Mouse (Mus musculus) limb, embryonic 10.5 days (tissue): ENCODE measurements at regions not wholly inside any gene's neighbourhood (a gene's known extent, or its start where the extent isn't known, plus 50 kb on each side); places are given as distances from the start of the nearest gene placed in this dataset.

Source experiments
- DNase-seq: peaks from one replicate; pipeline ENCODE4 v3.0.0-alpha.2; 2017; ENCODE audit warnings: low spot score
- H3K27ac ChIP-seq: fragments of 300-500 bp; sonication (generic); 2 replicates; pipeline ENCODE4 v1.5.1; 2016; ENCODE audit warnings: mild to moderate bottlenecking
- H3K27me3 ChIP-seq: fragments of 300-500 bp; sonication (generic); 2 replicates; pipeline ENCODE4 v1.6.1; 2016; ENCODE audit warnings: low read depth, mild to moderate bottlenecking; ENCODE audit not compliant: poor library complexity, severe bottlenecking
- H3K36me3 ChIP-seq: fragments of 300-500 bp; sonication (generic); 2 replicates; pipeline ENCODE4 v1.6.1; 2016; ENCODE audit warnings: mild to moderate bottlenecking, moderate library complexity
- H3K4me1 ChIP-seq: fragments of 300-500 bp; sonication (generic); 2 replicates; pipeline ENCODE4 v1.6.1; 2016
- H3K4me3 ChIP-seq: fragments of 300-500 bp; sonication (generic); 2 replicates; pipeline ENCODE4 v1.5.1; 2016; ENCODE audit warnings: mild to moderate bottlenecking, moderate library complexity
- H3K9me3 ChIP-seq: fragments of 300-500 bp; sonication (generic); replicated peaks from 2 replicates; pipeline ENCODE4 v1.6.1; 2016; ENCODE audit warnings: mild to moderate bottlenecking
- WGBS: fragments of 180-500 bp; shearing (Covaris S2); methylation state at CpG from one replicate; pipeline ENCODE4 v1.1.7; 2016; 5-methylcytosine and 5-hydroxymethylcytosine counted together

DNA sequence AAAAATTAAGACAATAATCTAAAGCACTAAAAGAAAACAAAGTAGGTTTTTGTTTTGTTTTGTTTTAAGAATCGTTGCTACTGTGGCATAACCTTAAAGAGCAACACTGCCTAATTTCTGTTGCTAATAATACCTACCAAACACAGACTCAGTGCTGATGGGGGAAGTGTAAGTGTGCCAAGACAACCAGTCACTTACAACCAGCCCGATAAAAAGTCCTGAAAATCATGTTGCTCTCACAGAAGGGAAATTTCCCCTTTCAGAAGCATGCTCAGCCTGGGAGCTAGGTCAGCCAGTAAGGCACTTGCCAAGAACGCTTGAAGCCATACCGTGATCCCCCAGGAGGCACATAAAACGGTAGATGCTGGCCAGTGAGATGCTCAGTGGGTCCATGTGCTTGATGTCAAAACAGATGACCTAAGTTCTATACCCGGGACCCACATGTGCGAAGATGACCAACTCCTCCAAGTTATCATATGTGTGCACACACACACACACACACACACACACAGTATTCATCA, 324.4 kb upstream of the Noct start:
- WGBS: 90% methylated on average over 7 of the region's 7 CpGs
- Histone ChIP-seq H3K4me3 (no peak overlapping the region), H3K36me3 (no peaks in the 10 kb centered on the region)

GRCm38 (mm10) chr3:50900566-50900965, 323.7 kb upstream of the Noct start:
- H3K36me3 ChIP-seq: no peaks in the 10 kb centered on the region
- H3K9me3 ChIP-seq: no peaks in the 10 kb centered on the region
- no peak overlapping the region for H3K4me3 ChIP-seq
- H3K4me1 ChIP-seq: peaks cover 25% of the 10 kb centered on the region
- no peak overlapping the region for H3K27ac ChIP-seq
- DNase-seq: no peak
- WGBS: 96% methylated on average over 9 of the region's 9 CpGs
- no peaks in the 10 kb centered on the region for H3K27me3 ChIP-seq

More for the DNA sequence above, 324.4 kb upstream of the Noct start:
- DNase-seq: no peak
- Histone ChIP-seq H3K4me1 (peaks cover 19% of the 10 kb centered on the region), H3K27me3 (no peaks in the 10 kb centered on the region), H3K9me3 (no peaks in the 10 kb centered on the region), H3K27ac (no peak overlapping the region)

DNA sequence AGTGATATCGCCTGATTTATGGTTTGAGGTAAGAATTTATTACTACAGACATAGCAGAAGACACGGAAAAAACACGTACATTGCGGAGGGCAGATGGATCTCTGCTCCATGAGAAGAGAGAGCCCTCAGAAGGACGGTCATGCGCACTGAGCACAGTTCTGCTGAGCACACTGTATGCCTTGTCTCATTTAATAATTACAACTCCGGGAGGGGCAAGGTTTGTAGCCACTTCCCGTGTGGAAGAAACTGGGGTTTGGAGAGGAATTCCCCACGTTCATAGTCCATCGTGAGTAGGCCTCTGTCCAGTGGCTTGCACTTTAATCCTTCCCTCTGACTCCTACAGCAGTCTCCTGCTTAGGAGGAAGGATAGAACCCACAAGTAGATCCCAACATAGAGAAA, 322.9 kb upstream of the Noct start:
- Histone ChIP-seq H3K27ac (no peak overlapping the region), H3K9me3 (no peaks in the 10 kb centered on the region), H3K4me3 (no peak overlapping the region), H3K36me3 (no peaks in the 10 kb centered on the region), H3K4me1 (peaks cover 31% of the 10 kb centered on the region), H3K27me3 (no peaks in the 10 kb centered on the region)
- 90% methylated on average over 10 of the region's 10 CpGs for WGBS
- no peak for DNase-seq

DNA sequence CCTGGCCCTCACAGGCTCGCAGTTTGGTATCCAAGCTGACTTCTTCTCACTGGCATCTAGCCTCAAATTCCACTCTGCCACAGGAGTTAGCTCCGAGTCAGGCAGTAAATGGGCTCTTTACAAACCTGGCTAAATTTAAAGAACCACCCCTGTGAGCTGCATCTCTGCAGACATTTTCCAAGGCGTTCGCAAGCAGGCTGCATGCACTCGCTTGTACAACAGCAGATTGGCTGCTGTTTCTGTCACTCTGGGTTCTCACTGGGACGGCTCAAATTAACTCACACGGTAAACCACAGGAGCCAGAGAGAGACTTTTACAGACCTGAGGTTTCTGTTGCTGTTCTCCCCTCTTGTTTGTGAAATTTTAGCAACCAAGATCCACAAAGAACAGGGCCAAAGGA, 321.3 kb upstream of the Noct start:
- H3K27ac ChIP-seq: peak overlapping the region; percentile 17; the same call in 1 of the 2 replicates
- no peaks in the 10 kb centered on the region for H3K36me3 ChIP-seq
- H3K4me1 ChIP-seq: peaks cover 31% of the 10 kb centered on the region
- WGBS: 61% methylated on average over 7 of the region's 7 CpGs
- DNase-seq: peak; percentile 39
- no peaks in the 10 kb centered on the region for H3K27me3 ChIP-seq
- H3K4me3 ChIP-seq: no peak overlapping the region
- no peaks in the 10 kb centered on the region for H3K9me3 ChIP-seq

GRCm38 (mm10) chr3:50904716-50905116, 319.5 kb upstream of the Noct start:
- Histone ChIP-seq H3K9me3 (no peaks in the 10 kb centered on the region), H3K4me1 (peaks cover 30% of the 10 kb centered on the region), H3K27ac (peak overlapping the region; percentile 81), H3K27me3 (no peaks in the 10 kb centered on the region), H3K4me3 (no peak overlapping the region), H3K36me3 (no peaks in the 10 kb centered on the region)
- peak; percentile 40 for DNase-seq
- 13% methylated on average over 7 of the region's 7 CpGs for WGBS

DNA sequence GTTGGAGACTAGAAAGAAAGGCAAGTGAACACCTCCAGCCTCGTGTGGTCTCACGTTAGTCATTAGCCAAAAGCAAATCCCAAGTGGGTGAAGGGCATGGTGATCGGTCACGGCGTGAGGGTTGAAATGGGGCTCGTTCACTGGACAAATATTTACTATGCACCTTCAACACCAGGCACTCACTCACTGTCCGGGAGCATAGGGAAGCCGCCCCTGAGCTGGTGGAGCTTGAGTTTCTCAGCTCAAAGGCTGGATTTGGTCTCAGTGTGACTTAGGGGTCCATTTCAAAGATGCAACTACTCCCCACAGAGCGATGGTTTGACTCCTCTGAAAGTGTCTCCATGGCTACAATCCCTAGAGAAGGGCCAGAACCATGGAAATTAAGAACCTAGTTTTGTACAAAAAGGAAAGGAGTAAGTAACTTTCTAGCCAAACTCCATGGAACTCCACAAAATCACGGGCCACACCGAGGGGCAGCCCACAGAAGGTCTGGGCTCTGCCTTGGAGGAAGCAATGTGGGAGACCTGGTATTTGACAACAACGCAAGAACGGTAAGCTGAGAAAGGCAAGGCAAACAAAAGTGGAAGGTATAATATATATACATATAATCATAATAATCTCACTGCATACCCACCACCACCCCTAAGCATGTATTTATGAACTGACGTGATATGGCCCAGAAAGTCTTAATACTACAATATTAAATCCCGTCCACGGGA, 318.8 kb upstream of the Noct start:
- peak; percentile 52 for DNase-seq
- Histone ChIP-seq H3K4me3 (peak overlapping the region; percentile 43), H3K36me3 (no peaks in the 10 kb centered on the region), H3K9me3 (no peaks in the 10 kb centered on the region), H3K27ac (peak overlapping the region; percentile 81), H3K27me3 (no peaks in the 10 kb centered on the region), H3K4me1 (peaks cover 30% of the 10 kb centered on the region)
- WGBS: 13% methylated on average over 16 of the region's 16 CpGs

DNA sequence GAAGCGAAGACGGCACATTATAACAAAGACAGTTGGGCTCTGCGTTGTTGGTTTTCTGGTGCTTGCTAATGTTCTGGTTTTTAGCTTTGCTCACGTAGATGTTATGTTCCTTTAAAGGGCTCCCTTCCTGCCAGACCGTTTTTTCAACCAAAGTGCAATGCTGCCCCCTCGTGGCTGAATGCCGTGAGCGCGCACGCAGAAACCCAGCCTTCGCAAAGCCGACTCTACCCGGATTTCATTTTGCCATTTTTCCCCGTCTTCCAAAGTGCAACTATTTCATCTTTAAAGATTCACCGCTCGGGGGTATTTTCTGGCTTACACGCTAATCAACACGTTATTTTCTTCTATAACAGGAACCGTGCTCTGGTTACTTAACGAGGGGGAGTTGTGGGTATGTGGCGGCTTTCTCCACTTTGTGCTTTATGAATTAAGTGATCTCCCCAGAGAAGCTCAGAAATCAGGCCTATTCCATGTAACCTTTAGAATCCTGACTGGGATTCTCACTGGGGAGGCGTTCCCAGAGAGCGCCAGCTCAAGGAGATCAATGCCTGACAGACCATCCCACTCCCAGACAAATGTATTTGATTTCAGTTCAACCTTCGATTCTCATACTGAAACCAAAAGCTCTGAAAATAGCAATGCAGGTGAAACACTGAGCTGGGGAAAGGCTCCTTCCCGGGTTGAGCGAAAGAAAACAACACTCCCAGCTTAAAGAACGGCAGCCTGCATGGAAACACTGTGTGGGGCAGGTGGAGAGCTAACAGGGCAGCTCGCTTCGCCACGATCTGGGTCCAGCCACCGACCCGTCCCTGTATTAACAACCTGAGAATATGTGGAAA, 318.0 kb upstream of the Noct start:
- H3K36me3 ChIP-seq: no peaks in the 10 kb centered on the region
- WGBS: 15% methylated on average over 32 of the region's 32 CpGs
- peak overlapping the region; percentile 43 for H3K4me3 ChIP-seq
- DNase-seq: peak; percentile 98
- H3K9me3 ChIP-seq: no peaks in the 10 kb centered on the region
- H3K27me3 ChIP-seq: no peaks in the 10 kb centered on the region
- peaks cover 30% of the 10 kb centered on the region for H3K4me1 ChIP-seq
- H3K27ac ChIP-seq: peak overlapping the region; percentile 81

DNA sequence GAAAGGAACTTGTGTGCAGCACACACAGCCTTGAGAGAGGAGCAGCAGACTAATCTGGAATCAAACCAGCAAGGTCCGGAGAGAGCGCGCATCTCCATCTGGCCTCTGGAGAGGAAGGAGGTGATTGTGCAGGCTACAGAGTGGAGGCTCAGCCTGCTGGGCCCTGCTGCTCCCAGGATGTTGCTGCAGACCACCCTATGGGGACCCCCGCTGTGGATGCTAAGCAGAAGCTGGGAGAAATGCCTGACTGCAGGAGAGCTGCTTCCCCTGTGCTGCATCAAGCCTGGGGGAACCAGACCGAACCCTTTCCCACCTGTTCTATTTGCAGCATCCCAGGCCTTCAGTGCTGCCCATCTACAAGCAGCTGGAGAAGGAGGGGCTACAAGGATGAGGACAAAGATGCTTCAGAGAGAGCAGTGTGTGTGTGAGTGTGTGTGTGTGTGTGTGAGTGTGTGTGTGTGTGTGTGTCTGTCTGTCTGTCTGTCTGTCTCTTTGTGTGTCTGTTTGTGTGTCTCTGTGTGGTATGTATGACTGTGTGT, 311.2 kb upstream of the Noct start:
- Histone ChIP-seq H3K27ac (0 out of 2 replicates have a peak overlapping the region, but pooled peaks have one; percentile 27), H3K4me1 (no peaks in the 10 kb centered on the region), H3K27me3 (no peaks in the 10 kb centered on the region), H3K9me3 (no peaks in the 10 kb centered on the region), H3K4me3 (no peak overlapping the region), H3K36me3 (no peaks in the 10 kb centered on the region)
- DNase-seq: no peak
- WGBS: 82% methylated on average over 5 of the region's 5 CpGs

DNA sequence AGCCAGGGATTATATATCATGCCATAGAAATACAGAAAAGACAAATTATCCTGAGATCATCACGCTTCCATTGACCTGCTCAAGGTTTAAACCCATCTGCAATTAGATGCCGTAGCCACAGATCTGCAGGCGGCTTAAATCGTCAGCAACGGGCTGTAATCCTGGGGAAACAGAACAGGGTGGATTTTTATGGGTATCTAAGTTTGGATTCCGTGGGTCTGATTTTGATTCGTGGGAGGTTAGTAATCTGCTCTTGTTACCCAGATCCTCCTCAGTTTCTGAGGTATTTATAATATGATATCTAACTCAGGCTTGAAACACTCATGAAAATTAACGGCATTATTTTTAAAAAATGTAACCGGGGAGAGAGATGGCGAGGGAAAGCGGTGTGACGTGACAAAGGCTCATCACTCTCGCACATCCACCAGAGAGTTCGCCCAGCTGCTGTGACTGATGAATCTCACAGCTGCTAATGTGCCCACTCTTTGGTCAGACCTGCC, 309.3 kb upstream of the Noct start:
- DNase-seq: no peak
- 88% methylated on average over 14 of the region's 14 CpGs for WGBS
- H3K27me3 ChIP-seq: no peaks in the 10 kb centered on the region
- H3K9me3 ChIP-seq: no peaks in the 10 kb centered on the region
- no peaks in the 10 kb centered on the region for H3K4me1 ChIP-seq
- no peaks in the 10 kb centered on the region for H3K36me3 ChIP-seq
- H3K4me3 ChIP-seq: no peak overlapping the region
- H3K27ac ChIP-seq: no peak overlapping the region

DNA sequence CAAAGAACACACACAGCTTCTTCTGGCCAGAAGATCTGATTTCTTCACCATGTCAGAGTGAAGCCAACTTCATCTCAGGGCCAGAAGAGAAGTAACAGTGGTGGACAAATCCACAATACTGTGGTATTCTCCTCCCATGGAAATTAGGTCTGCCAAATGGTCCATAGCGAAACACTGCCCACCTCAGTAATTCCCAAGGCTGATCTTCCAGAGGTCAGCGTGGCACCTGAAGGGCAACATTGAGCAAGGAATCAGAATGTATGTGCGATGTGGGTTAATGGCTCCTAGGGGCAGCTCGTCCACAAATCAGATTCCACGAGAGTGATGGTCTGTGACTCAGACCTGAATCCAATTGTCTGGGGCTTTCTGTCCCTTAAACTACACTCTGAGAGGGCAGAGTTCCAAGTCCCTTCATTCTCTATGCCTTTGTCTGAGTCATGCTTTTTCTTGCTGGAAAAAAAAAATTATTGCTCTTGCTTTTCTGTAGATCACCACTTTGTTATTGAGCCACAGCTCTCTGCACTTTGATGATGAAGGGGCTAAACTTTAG, 307.9 kb upstream of the Noct start:
- no peak overlapping the region for H3K4me3 ChIP-seq
- H3K27ac ChIP-seq: no peak overlapping the region
- H3K4me1 ChIP-seq: no peaks in the 10 kb centered on the region
- no peaks in the 10 kb centered on the region for H3K27me3 ChIP-seq
- H3K9me3 ChIP-seq: no peaks in the 10 kb centered on the region
- DNase-seq: no peak
- no peaks in the 10 kb centered on the region for H3K36me3 ChIP-seq
- WGBS: 88% methylated on average over 5 of the region's 5 CpGs

DNA sequence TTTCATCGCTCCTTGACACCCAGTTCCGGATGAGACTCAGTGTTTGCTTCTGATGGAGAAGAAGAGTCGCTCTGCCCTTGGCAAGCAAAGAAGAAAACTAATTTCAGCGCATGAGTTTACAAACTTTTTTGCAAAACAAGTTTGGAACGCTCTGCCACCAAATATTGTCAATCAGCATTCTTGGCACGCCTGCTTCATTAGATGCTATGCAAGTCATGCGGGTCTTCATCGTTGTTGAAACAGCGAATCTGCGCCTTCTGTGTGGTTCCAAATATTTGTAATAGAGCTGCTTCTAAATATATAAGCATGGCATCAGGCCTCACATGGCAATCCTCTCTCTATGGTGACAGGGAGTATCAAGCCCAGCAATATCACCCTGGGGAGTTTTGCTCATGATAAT, 301.9 kb upstream of the Noct start:
- peaks cover 12% of the 10 kb centered on the region for H3K4me1 ChIP-seq
- no peaks in the 10 kb centered on the region for H3K36me3 ChIP-seq
- no peak overlapping the region for H3K27ac ChIP-seq
- no peaks in the 10 kb centered on the region for H3K9me3 ChIP-seq
- no peak for DNase-seq
- H3K27me3 ChIP-seq: no peaks in the 10 kb centered on the region
- H3K4me3 ChIP-seq: no peak overlapping the region
- 96% methylated on average over 10 of the region's 10 CpGs for WGBS

DNA sequence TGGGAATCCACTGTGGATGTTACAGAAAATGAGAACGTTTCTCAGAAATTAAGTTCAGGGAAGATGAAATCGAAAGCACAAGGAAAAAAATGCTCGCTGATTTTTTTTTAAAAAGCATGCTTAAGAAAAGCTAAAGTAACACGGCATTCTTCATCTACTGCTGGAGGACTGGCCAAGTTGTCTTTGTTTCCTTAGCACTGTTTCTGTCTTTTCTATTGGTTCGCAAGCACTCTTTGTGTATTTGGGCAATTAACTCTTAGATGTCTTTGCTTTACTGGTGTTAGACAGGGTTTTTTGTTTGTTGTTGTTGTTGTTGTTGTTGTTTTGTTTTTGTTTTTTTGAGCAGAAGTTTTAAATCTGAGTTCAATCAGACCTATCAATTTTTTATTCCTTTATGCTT, 301.4 kb upstream of the Noct start:
- Histone ChIP-seq H3K36me3 (no peaks in the 10 kb centered on the region), H3K27me3 (no peaks in the 10 kb centered on the region), H3K27ac (no peak overlapping the region), H3K9me3 (no peaks in the 10 kb centered on the region), H3K4me3 (no peak overlapping the region), H3K4me1 (peaks cover 16% of the 10 kb centered on the region)
- 92% methylated on average over 5 of the region's 5 CpGs for WGBS
- DNase-seq: no peak
